Mouse (Mus musculus) midbrain, embryonic 13.5 days (tissue): Measurements from ENCODE around the gene Samd1. TPM values are rescaled to one million over a fixed set of nuclear protein-coding genes. Genes with fewer than 3 reads are reported as not detected.
A peak's percentile ranks its signal among the peaks of the same experiment; 100 is the strongest.

ENCODE experiments used
- ATAC-seq: fragments of 200-750 bp; cut with Nextera tagmentation; 2 replicates; pipeline ENCODE4 v1.8.0; 2017; ENCODE audit warnings: mild to moderate bottlenecking, moderate TSS enrichment, moderate library complexity
- H3K27ac ChIP-seq: fragments of 300-500 bp; sonication (generic); 2 replicates; pipeline ENCODE4 v1.5.1; 2015; ENCODE audit warnings: inconsistent platforms, mild to moderate bottlenecking, moderate library complexity
- H3K27me3 ChIP-seq: fragments of 300-500 bp; sonication (generic); 2 replicates; pipeline ENCODE4 v1.6.1; 2015; ENCODE audit warnings: mild to moderate bottlenecking, inconsistent platforms
- H3K36me3 ChIP-seq: fragments of 300-500 bp; sonication (generic); 2 replicates; pipeline ENCODE4 v1.6.1; 2015; ENCODE audit warnings: mild to moderate bottlenecking, inconsistent platforms
- H3K4me1 ChIP-seq: fragments of 300-500 bp; sonication (generic); replicated peaks from 2 replicates; pipeline ENCODE4 v1.6.1; 2015; ENCODE audit warnings: inconsistent platforms
- H3K4me2 ChIP-seq: fragments of 300-500 bp; sonication (generic); replicated peaks from 2 replicates; pipeline ENCODE4 v1.6.1; 2015; ENCODE audit warnings: moderate library complexity, mild to moderate bottlenecking, inconsistent platforms
- H3K4me3 ChIP-seq: fragments of 300-500 bp; sonication (generic); replicated peaks from 2 replicates; pipeline ENCODE4 v1.5.1; 2015; ENCODE audit warnings: mild to moderate bottlenecking, inconsistent platforms
- H3K9ac ChIP-seq: fragments of 300-500 bp; sonication (generic); replicated peaks from 2 replicates; pipeline ENCODE4 v1.6.1; 2015; ENCODE audit warnings: mild to moderate bottlenecking, inconsistent platforms
- H3K9me3 ChIP-seq: fragments of 300-500 bp; sonication (generic); 2 replicates; pipeline ENCODE4 v1.6.1; 2016; ENCODE audit warnings: mild to moderate bottlenecking, inconsistent platforms
- WGBS: fragments of 180-500 bp; shearing (Covaris S2); methylation state at CpG from one replicate; pipeline ENCODE4 v1.1.7; 2015; 5-methylcytosine and 5-hydroxymethylcytosine counted together
- polyA plus RNA-seq: library from polyadenylated mRNA; unstranded; fragments of >200 nt; fragmentation: Nextera tagmentation; extraction: Ambion mirVana; gene quantifications from 2 replicates; pipeline ENCODE4 v1.2.1, GENCODE M21; 2015

Samd1 gene
- 7.7 and 8.7 TPM in 2 replicates for polyA plus RNA-seq

DNA sequence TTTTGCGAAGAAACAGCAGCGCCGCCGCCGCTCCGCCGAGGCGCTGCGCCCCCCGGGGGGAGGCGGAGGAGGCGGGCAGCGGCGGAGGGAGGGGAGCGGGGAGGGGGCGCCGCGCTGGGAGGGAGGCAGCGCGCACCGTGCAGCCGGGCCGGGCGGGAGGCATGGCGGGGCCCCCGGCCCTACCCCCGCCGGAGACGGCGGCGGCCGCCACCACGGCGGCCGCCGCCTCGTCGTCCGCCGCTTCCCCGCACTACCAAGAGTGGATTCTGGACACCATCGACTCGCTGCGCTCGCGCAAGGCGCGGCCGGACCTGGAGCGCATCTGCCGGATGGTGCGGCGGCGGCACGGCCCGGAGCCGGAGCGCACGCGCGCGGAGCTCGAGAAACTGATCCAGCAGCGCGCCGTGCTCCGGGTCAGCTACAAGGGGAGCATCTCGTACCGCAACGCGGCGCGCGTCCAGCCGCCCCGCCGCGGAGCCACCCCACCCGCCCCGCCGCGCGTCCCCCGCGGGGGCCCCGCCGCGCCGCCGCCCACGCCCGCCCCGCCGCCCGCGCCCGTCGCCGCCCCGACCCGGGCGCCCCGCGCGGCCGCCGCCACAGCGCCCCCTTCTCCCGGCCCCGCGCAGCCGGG lies at the start of gene Samd1:
Gene Samd1, plus strand, starts transcription at position 162 of the 631 bp plus-strand sequence.
- no peaks in the 10 kb centered on the region for H3K9me3 ChIP-seq
- H3K36me3 ChIP-seq: peaks cover 34% of the 10 kb centered on the region
- peaks cover 35% of the 10 kb centered on the region for H3K4me1 ChIP-seq
- peak; percentile 13; the same call in 1 of the 2 replicates for ATAC-seq
- H3K9ac ChIP-seq: peak within 1 kb of the TSS; percentile 88
- peak within 1 kb of the TSS; percentile 79 for H3K4me3 ChIP-seq
- H3K4me2 ChIP-seq: peak within 1 kb of the TSS; percentile 84
- peak within 1 kb of the TSS; percentile 98 for H3K27ac ChIP-seq
- under 1% methylated on average over 45 of the region's 112 CpGs for WGBS
- peaks cover 37% of the 10 kb centered on the region for H3K27me3 ChIP-seq

- 1% methylated on average over 14 of the region's 14 CpGs for WGBS
- Histone ChIP-seq H3K4me3 (peak overlapping the region; percentile 61), H3K27me3 (no peaks in the 10 kb centered on the region), H3K9ac (peak overlapping the region; percentile 61), H3K4me1 (peaks cover 18% of the 10 kb centered on the region), H3K27ac (peak overlapping the region; percentile 64; the same call in 1 of the 2 replicates), H3K4me2 (peak overlapping the region; percentile 93), H3K9me3 (no peaks in the 10 kb centered on the region), H3K36me3 (no peaks in the 10 kb centered on the region)
- no peak for ATAC-seq
Observed at GRCm38 (mm10) chr8:83954749-83955105, 42.7 kb upstream of the Samd1 start.

GRCm38 (mm10) chr8:83955106-83955957 lies 42.1 kb upstream of the Samd1 start, which contains the start of the genes Gm10644 and Asf1b:
Gene Gm10644 (minus strand): TSS chr8:83955205.
Gene Asf1b (plus strand): TSS chr8:83955507.
- WGBS: under 1% methylated on average over 75 of the region's 75 CpGs
- H3K27ac ChIP-seq: peak within 1 kb of the TSS; percentile 64; the same call in 1 of the 2 replicates
- H3K9me3 ChIP-seq: no peaks in the 10 kb centered on the region

GRCm38 (mm10) chr8:83955958-83956218 lies 41.6 kb upstream of the Samd1 start:
- Histone ChIP-seq H3K9ac (peak overlapping the region; percentile 59), H3K4me2 (peak overlapping the region; percentile 93), H3K4me1 (peaks cover 18% of the 10 kb centered on the region), H3K9me3 (no peaks in the 10 kb centered on the region), H3K36me3 (no peaks in the 10 kb centered on the region), H3K27me3 (no peaks in the 10 kb centered on the region), H3K4me3 (peak overlapping the region; percentile 61), H3K27ac (no peak overlapping the region)
- no peak for ATAC-seq
- under 1% methylated on average over 15 of the region's 15 CpGs for WGBS

More at GRCm38 (mm10) chr8:83955106-83955957, 42.1 kb upstream of the Samd1 start, which contains the start of the genes Gm10644 and Asf1b:
- peak within 1 kb of the TSS; percentile 61 for H3K9ac ChIP-seq
- H3K4me1 ChIP-seq: peaks cover 18% of the 10 kb centered on the region
- peak within 1 kb of the TSS; percentile 61 for H3K4me3 ChIP-seq
- peak within 1 kb of the TSS; percentile 93 for H3K4me2 ChIP-seq
- H3K27me3 ChIP-seq: no peaks in the 10 kb centered on the region
- H3K36me3 ChIP-seq: no peaks in the 10 kb centered on the region
- ATAC-seq: peak; percentile 100

GRCm38 (mm10) chr8:83956789-83957188 lies 40.7 kb upstream of the Samd1 start:
- Histone ChIP-seq H3K9ac (no peak overlapping the region), H3K9me3 (no peaks in the 10 kb centered on the region)

GRCm38 (mm10) chr8:83964015-83964765 lies 33.3 kb upstream of the Samd1 start:
- 90% methylated on average over 5 of the region's 5 CpGs for WGBS
- Histone ChIP-seq H3K36me3 (peaks cover 15% of the 10 kb centered on the region), H3K27ac (no peak overlapping the region), H3K4me1 (no peaks in the 10 kb centered on the region), H3K27me3 (no peaks in the 10 kb centered on the region), H3K4me3 (no peak overlapping the region), H3K4me2 (no peak overlapping the region), H3K9ac (no peak overlapping the region), H3K9me3 (no peaks in the 10 kb centered on the region)
- no peak for ATAC-seq

More at GRCm38 (mm10) chr8:83956789-83957188, 40.7 kb upstream of the Samd1 start:
- Histone ChIP-seq H3K4me2 (peak overlapping the region; percentile 93), H3K27ac (no peak overlapping the region), H3K4me1 (peaks cover 18% of the 10 kb centered on the region), H3K4me3 (peak overlapping the region; percentile 61), H3K36me3 (no peaks in the 10 kb centered on the region), H3K27me3 (no peaks in the 10 kb centered on the region)
- no peak for ATAC-seq
- 10% methylated on average over 1 of the region's 1 CpGs for WGBS

DNA sequence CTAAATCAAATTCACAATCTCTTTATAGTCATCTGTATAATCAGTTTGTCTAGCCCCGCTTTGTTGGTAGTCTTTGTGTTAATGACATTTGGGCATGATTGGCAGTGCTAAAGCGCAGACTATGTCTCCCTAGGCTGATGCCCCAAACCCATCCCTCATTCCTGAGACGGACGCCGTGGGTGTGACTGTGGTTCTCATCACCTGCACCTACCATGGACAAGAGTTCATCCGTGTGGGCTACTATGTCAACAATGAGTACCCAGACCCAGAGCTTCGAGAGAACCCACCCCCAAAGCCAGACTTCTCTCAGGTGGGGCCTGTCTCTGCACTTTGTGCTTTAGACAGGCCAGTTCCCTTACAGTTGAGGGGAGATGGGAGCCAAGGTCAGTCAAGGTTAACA lies 29.8 kb upstream of the Samd1 start:
- 96% methylated on average over 7 of the region's 7 CpGs for WGBS
- H3K27ac ChIP-seq: no peak overlapping the region
- no peak for ATAC-seq
- no peaks in the 10 kb centered on the region for H3K27me3 ChIP-seq
- H3K4me2 ChIP-seq: no peak overlapping the region
- no peak overlapping the region for H3K9ac ChIP-seq
- no peak overlapping the region for H3K4me3 ChIP-seq
- peaks cover 6% of the 10 kb centered on the region for H3K4me1 ChIP-seq
- H3K9me3 ChIP-seq: no peaks in the 10 kb centered on the region
- peaks cover 18% of the 10 kb centered on the region for H3K36me3 ChIP-seq

DNA sequence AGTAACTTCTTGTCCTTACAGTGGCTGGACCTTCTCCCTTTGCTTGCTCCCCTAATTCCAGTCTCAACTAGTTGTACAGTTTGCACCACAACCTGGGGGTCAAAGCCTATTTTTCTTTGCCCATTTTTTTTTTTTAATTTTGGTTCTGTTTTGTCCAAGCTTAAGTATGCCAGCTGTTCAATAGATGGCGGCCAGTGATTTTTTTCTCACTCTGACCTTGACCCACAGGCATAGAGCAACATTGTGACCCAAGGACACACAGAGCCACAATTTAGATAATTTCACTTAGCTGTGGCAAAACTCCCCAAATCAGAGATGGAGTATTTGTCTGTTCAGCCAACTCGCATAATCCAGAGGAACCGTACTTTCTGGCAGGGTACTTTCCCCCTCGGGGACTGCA lies 26.4 kb upstream of the Samd1 start:
- no peak overlapping the region for H3K4me2 ChIP-seq
- 91% methylated on average over 4 of the region's 4 CpGs for WGBS
- no peaks in the 10 kb centered on the region for H3K9me3 ChIP-seq
- H3K36me3 ChIP-seq: peaks cover 18% of the 10 kb centered on the region
- no peak for ATAC-seq
- H3K4me3 ChIP-seq: no peak overlapping the region
- no peak overlapping the region for H3K27ac ChIP-seq
- H3K27me3 ChIP-seq: no peaks in the 10 kb centered on the region
- peaks cover 22% of the 10 kb centered on the region for H3K4me1 ChIP-seq
- H3K9ac ChIP-seq: no peak overlapping the region

DNA sequence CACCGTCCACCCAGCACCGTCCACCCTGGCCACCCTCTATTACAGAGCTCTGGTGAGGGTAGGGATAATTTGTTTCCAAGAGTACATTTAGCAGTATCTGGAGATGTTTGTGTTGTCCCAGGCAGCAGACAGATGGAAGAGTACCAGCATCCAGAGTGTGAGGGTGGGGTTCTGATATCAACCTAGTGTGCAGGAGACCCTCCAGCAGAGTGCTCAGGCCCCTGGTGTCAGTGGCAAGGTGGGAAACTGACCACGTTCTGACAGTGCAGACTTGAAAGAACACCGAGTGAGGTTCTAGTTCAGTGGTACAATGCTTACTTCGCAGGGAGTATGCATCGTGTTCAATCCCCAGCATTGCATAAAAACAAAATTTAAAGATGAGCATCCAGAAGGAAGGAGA lies 25.8 kb upstream of the Samd1 start:
- Histone ChIP-seq H3K27me3 (no peaks in the 10 kb centered on the region), H3K4me3 (peak overlapping the region; percentile 91), H3K36me3 (peaks cover 18% of the 10 kb centered on the region), H3K4me2 (peak overlapping the region; percentile 85), H3K27ac (peak overlapping the region; percentile 91; the same call in 1 of the 2 replicates), H3K4me1 (peaks cover 26% of the 10 kb centered on the region), H3K9me3 (no peaks in the 10 kb centered on the region), H3K9ac (peak overlapping the region; percentile 84)
- ATAC-seq: no peak
- 76% methylated on average over 6 of the region's 6 CpGs for WGBS

DNA sequence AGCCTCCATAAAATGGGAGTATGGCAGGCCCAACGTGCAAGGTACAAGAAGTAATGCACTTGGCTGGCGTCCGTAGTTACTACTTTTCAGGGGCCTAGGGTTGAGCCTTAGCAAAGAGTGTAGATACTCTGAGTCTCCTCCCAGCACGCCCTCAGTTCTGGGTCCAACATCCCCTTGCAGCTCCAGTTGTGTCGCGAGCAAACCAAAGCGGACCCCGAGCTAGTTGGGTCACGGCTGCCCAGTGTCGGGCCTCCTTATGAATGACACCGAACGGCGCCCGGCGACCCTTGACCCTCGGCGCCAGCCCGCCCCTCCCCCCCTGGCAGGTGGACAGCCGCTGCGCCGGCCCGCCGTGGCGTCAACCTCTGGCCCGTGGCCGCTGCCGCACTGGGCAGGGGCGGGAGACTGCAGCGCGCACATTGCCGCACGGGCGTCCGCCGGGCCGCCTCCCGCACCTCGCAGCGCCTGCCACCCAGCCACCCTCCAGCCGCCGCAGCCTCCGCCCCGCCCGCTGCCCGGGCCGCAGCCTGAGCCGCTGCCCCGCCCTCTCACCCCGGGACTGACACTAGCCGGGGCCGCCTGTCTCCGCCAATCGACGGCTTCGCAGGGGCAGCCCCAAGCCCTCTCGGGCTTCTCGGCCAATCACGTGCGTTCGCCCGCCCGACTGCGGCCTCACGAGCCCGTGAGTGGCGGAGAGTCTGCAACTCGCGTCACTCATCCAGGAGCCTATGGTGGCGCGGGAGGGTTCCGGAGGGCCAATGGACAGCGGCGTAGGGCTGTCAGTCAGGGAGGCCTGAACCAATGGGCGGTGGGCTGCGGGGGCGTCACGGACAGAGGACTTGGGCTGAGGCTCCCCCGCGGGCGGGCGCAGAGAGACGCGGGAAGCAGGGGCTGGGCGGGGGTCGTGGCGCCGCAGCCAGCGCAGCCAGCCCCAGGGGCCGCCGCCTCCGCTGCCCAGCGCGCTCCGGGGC lies 25.0 kb upstream of the Samd1 start, which contains the start of gene Prkaca:
Gene Prkaca, plus strand, starts transcription at position 844 of the 971 bp plus-strand sequence.
- ATAC-seq: peak; percentile 100
- Histone ChIP-seq H3K27me3 (no peaks in the 10 kb centered on the region), H3K27ac (peak within 1 kb of the TSS; percentile 91), H3K4me3 (peak within 1 kb of the TSS; percentile 91), H3K4me2 (peak within 1 kb of the TSS; percentile 88), H3K36me3 (peaks cover 18% of the 10 kb centered on the region), H3K9me3 (no peaks in the 10 kb centered on the region), H3K9ac (peak within 1 kb of the TSS; percentile 93), H3K4me1 (peaks cover 34% of the 10 kb centered on the region)
- WGBS: under 1% methylated on average over 81 of the region's 94 CpGs
